Mouse (Mus musculus): ENCODE measurements around the gene Wwox. TPM values are rescaled to one million over a fixed set of nuclear protein-coding genes. Genes with fewer than 3 reads are reported as not detected.
A peak's percentile ranks its signal among the peaks of the same experiment; 100 is the strongest.

Gene Wwox
- polyA plus RNA-seq, 1 experiment from 2014 or later, result 20.0 TPM

- WGBS, result 82% methylated on average over 4 of the region's 4 CpGs
- ATAC-seq (ENCODE audit: borderline replicate concordance, extremely low read depth, low FRiP score, low TSS enrichment), result no peak
- Histone ChIP-seq H3K27me3 (no peaks in the 10 kb centered on the region), H3K4me3 (no peak overlapping the region), H3K36me3 (no peaks in the 10 kb centered on the region), H3K4me2 (no peak overlapping the region), H3K9ac (no peak overlapping the region), H3K27ac (no peak overlapping the region), H3K9me3 (no peaks in the 10 kb centered on the region), H3K4me1 (peaks cover 9% of the 10 kb centered on the region; the same call in 1 of the 2 replicates)
Measured at GRCm38 (mm10) chr8:115188446-115188845, 749.0 kb downstream of the Wwox start.

- H3K4me3 ChIP-seq, result no peak overlapping the region
- ATAC-seq (ENCODE audit: borderline replicate concordance, extremely low read depth, low FRiP score, low TSS enrichment), result no peak
- no peaks in the 10 kb centered on the region for H3K9me3 ChIP-seq
- H3K36me3 ChIP-seq, result no peaks in the 10 kb centered on the region
- no peak overlapping the region for H3K27ac ChIP-seq
- H3K27me3 ChIP-seq, result no peaks in the 10 kb centered on the region
- H3K4me1 ChIP-seq, result peaks cover 9% of the 10 kb centered on the region; the same call in 1 of the 2 replicates
- 61% methylated on average over 11 of the region's 11 CpGs for WGBS
- H3K4me2 ChIP-seq, result no peak overlapping the region
- no peak overlapping the region for H3K9ac ChIP-seq
Measured at GRCm38 (mm10) chr8:115189836-115190235, 750.4 kb downstream of the Wwox start.

GRCm38 (mm10) chr8:115193767-115194166 lies 754.3 kb downstream of the Wwox start:
- WGBS, result 60% methylated on average over 2 of the region's 2 CpGs
- H3K27me3 ChIP-seq, result peaks cover 7% of the 10 kb centered on the region; the same call in 1 of the 2 replicates
- H3K27ac ChIP-seq, result no peak overlapping the region
- H3K36me3 ChIP-seq, result no peaks in the 10 kb centered on the region
- no peak overlapping the region for H3K4me2 ChIP-seq
- H3K4me3 ChIP-seq, result no peak overlapping the region
- no peaks in the 10 kb centered on the region for H3K9me3 ChIP-seq
- no peak overlapping the region for H3K9ac ChIP-seq
- no peak for ATAC-seq (ENCODE audit: borderline replicate concordance, extremely low read depth, low FRiP score, low TSS enrichment)
- H3K4me1 ChIP-seq, result no peaks in the 10 kb centered on the region

- H3K36me3 ChIP-seq, result no peaks in the 10 kb centered on the region
- H3K4me3 ChIP-seq, result no peak overlapping the region
- no peak overlapping the region for H3K27ac ChIP-seq
- no peak for ATAC-seq (ENCODE audit: borderline replicate concordance, extremely low read depth, low FRiP score, low TSS enrichment)
- H3K4me1 ChIP-seq, result peaks cover 11% of the 10 kb centered on the region
- H3K9ac ChIP-seq, result no peak overlapping the region
- H3K9me3 ChIP-seq, result no peaks in the 10 kb centered on the region
- 91% methylated on average over 10 of the region's 10 CpGs for WGBS
- no peak overlapping the region for H3K4me2 ChIP-seq
- peaks cover 7% of the 10 kb centered on the region; the same call in 1 of the 2 replicates for H3K27me3 ChIP-seq
Measured at GRCm38 (mm10) chr8:115195334-115195733, 755.9 kb downstream of the Wwox start.

- ATAC-seq (ENCODE audit: borderline replicate concordance, extremely low read depth, low FRiP score, low TSS enrichment), result peak; percentile 37; the same call in 1 of the 2 replicates
- Histone ChIP-seq H3K27me3 (peaks cover 7% of the 10 kb centered on the region; the same call in 1 of the 2 replicates), H3K27ac (no peak overlapping the region), H3K4me1 (peaks cover 12% of the 10 kb centered on the region), H3K36me3 (no peaks in the 10 kb centered on the region), H3K9me3 (no peaks in the 10 kb centered on the region), H3K9ac (no peak overlapping the region), H3K4me2 (no peak overlapping the region), H3K4me3 (no peak overlapping the region)
- 55% methylated on average over 2 of the region's 2 CpGs for whole genome bisulfite sequencing
Measured at GRCm38 (mm10) chr8:115196859-115197258, 757.4 kb downstream of the Wwox start.

- Histone ChIP-seq H3K9me3 (no peaks in the 10 kb centered on the region), H3K4me3 (no peak overlapping the region), H3K36me3 (no peaks in the 10 kb centered on the region), H3K27me3 (peaks cover 7% of the 10 kb centered on the region; the same call in 1 of the 2 replicates), H3K4me2 (peak overlapping the region; percentile 19; the same call in 1 of the 2 replicates), H3K4me1 (peaks cover 12% of the 10 kb centered on the region), H3K27ac (no peak overlapping the region), H3K9ac (no peak overlapping the region)
- 29% methylated on average over 4 of the region's 4 CpGs for WGBS
- no peak for ATAC-seq (ENCODE audit: borderline replicate concordance, extremely low read depth, low FRiP score, low TSS enrichment)
Measured at GRCm38 (mm10) chr8:115199204-115199603, 759.7 kb downstream of the Wwox start.

- Histone ChIP-seq H3K27ac (no peak overlapping the region), H3K4me1 (peaks cover 12% of the 10 kb centered on the region), H3K36me3 (no peaks in the 10 kb centered on the region), H3K27me3 (peaks cover 7% of the 10 kb centered on the region; the same call in 1 of the 2 replicates), H3K4me3 (no peak overlapping the region), H3K9ac (0 out of 2 replicates have a peak overlapping the region, but pooled peaks have one; percentile 2), H3K9me3 (no peaks in the 10 kb centered on the region), H3K4me2 (peak overlapping the region; percentile 19; the same call in 1 of the 2 replicates)
- ATAC-seq (ENCODE audit: borderline replicate concordance, extremely low read depth, low FRiP score, low TSS enrichment), result no peak; the same call in 1 of the 2 replicates
- 24% methylated on average over 14 of the region's 14 CpGs for WGBS
Measured at GRCm38 (mm10) chr8:115199616-115200150, 760.2 kb downstream of the Wwox start.

GRCm38 (mm10) chr8:115201726-115202125 lies 762.3 kb downstream of the Wwox start:
- no peak overlapping the region for H3K4me2 ChIP-seq
- 61% methylated on average over 7 of the region's 7 CpGs for WGBS
- H3K4me1 ChIP-seq, result peaks cover 12% of the 10 kb centered on the region
- no peaks in the 10 kb centered on the region for H3K36me3 ChIP-seq
- no peak overlapping the region for H3K9ac ChIP-seq
- no peak overlapping the region for H3K4me3 ChIP-seq
- H3K27ac ChIP-seq, result no peak overlapping the region
- no peak for ATAC-seq (ENCODE audit: borderline replicate concordance, extremely low read depth, low FRiP score, low TSS enrichment)
- no peaks in the 10 kb centered on the region for H3K9me3 ChIP-seq
- H3K27me3 ChIP-seq, result peaks cover 7% of the 10 kb centered on the region; the same call in 1 of the 2 replicates

- no peak overlapping the region for H3K4me2 ChIP-seq
- H3K27me3 ChIP-seq, result no peaks in the 10 kb centered on the region
- H3K9me3 ChIP-seq, result no peaks in the 10 kb centered on the region
- H3K9ac ChIP-seq, result no peak overlapping the region
- H3K4me3 ChIP-seq, result no peak overlapping the region
- no peak for ATAC-seq (ENCODE audit: borderline replicate concordance, extremely low read depth, low FRiP score, low TSS enrichment)
- H3K4me1 ChIP-seq, result peaks cover 24% of the 10 kb centered on the region
- 81% methylated on average over 11 of the region's 11 CpGs for WGBS
- H3K36me3 ChIP-seq, result no peaks in the 10 kb centered on the region
- H3K27ac ChIP-seq, result no peak overlapping the region
Measured at GRCm38 (mm10) chr8:115207480-115207879, 768.0 kb downstream of the Wwox start.

GRCm38 (mm10) chr8:115208415-115209192 lies 769.1 kb downstream of the Wwox start:
- WGBS, result 22% methylated on average over 15 of the region's 15 CpGs
- no peak overlapping the region for H3K27ac ChIP-seq
- H3K27me3 ChIP-seq, result no peaks in the 10 kb centered on the region
- no peaks in the 10 kb centered on the region for H3K9me3 ChIP-seq
- H3K9ac ChIP-seq, result no peak overlapping the region
- peaks cover 24% of the 10 kb centered on the region for H3K4me1 ChIP-seq
- no peak overlapping the region for H3K4me2 ChIP-seq
- H3K4me3 ChIP-seq, result no peak overlapping the region
- no peak for ATAC-seq (ENCODE audit: borderline replicate concordance, extremely low read depth, low FRiP score, low TSS enrichment)
- H3K36me3 ChIP-seq, result no peaks in the 10 kb centered on the region

- Histone ChIP-seq H3K4me3 (no peak overlapping the region), H3K36me3 (no peaks in the 10 kb centered on the region), H3K9ac (no peak overlapping the region), H3K4me2 (no peak overlapping the region), H3K4me1 (peaks cover 24% of the 10 kb centered on the region), H3K27ac (peak overlapping the region; percentile 66), H3K9me3 (no peaks in the 10 kb centered on the region), H3K27me3 (no peaks in the 10 kb centered on the region)
- ATAC-seq (ENCODE audit: borderline replicate concordance, extremely low read depth, low FRiP score, low TSS enrichment), result peak; percentile 21; the same call in 1 of the 2 replicates
- 36% methylated on average over 6 of the region's 6 CpGs for WGBS
Measured at GRCm38 (mm10) chr8:115210014-115210413, 770.6 kb downstream of the Wwox start.

GRCm38 (mm10) chr8:115213126-115213525 lies 773.7 kb downstream of the Wwox start:
- H3K9ac ChIP-seq, result no peak overlapping the region
- no peak overlapping the region for H3K27ac ChIP-seq
- no peaks in the 10 kb centered on the region for H3K9me3 ChIP-seq
- no peak overlapping the region for H3K4me2 ChIP-seq
- H3K27me3 ChIP-seq, result no peaks in the 10 kb centered on the region
- 77% methylated on average over 4 of the region's 4 CpGs for WGBS
- no peak for ATAC-seq (ENCODE audit: borderline replicate concordance, extremely low read depth, low FRiP score, low TSS enrichment)
- no peaks in the 10 kb centered on the region for H3K36me3 ChIP-seq
- H3K4me3 ChIP-seq, result no peak overlapping the region
- peaks cover 24% of the 10 kb centered on the region for H3K4me1 ChIP-seq
